Mouse (Mus musculus) CH12.LX (cell line): ENCODE results near the gene Drap1. TPM values are rescaled to one million over a fixed set of nuclear protein-coding genes. Genes with fewer than 3 reads are reported as not detected.

Source experiments
- DNase-seq: peaks from one replicate; pipeline ENCODE4 v3.0.0-alpha.2; 2013; ENCODE audit errors: extremely low read depth
- H3K27ac ChIP-seq: 2 replicates; pipeline ENCODE4 v1.5.1; 2012; ENCODE audit warnings: low read depth, mild to moderate bottlenecking, control low read depth, moderate library complexity; ENCODE audit not compliant: insufficient read depth
- H3K27me3 ChIP-seq: replicated peaks from 2 replicates; pipeline ENCODE3; 2012; ENCODE audit warnings: inconsistent platforms
- H3K36me3 ChIP-seq, 2 experiments: replicated peaks in 1 of 2; 2 replicates each; pipeline versions ENCODE3 to v1.6.1; 2012; ENCODE audit warnings: inconsistent platforms in 1 of 2, low read length in 1 of 2, mild to moderate bottlenecking in 1 of 2, mixed read lengths in 1 of 2, moderate library complexity in 1 of 2; ENCODE audit not compliant: control insufficient read depth in 1 of 2, insufficient read depth in 1 of 2
- H3K4me1 ChIP-seq, 2 experiments: 2 replicates each; pipeline ENCODE4 v1.6.1; 2012; ENCODE audit warnings: inconsistent platforms in 1 of 2, moderate library complexity in 1 of 2; ENCODE audit not compliant: insufficient read depth in 2 of 2, control insufficient read depth in 1 of 2
- H3K4me2 ChIP-seq: 2 replicates; pipeline ENCODE4 v1.6.1; 2012; ENCODE audit warnings: low read depth, mild to moderate bottlenecking, control low read depth; ENCODE audit not compliant: poor library complexity, insufficient read depth, severe bottlenecking
- H3K4me3 ChIP-seq, 3 experiments: fragments of 150-350 bp in 1 of 3; sonication (generic) in 1 of 3; replicated peaks in 1 of 3; 2 replicates each; pipeline versions ENCODE3 to v1.5.1; 2011 to 2012; ENCODE audit warnings: low read depth in 2 of 3, low read length in 2 of 3, mild to moderate bottlenecking in 2 of 3, moderate library complexity in 2 of 3, control low read depth in 1 of 3, improper control_type of control experiment in 1 of 3, inconsistent platforms in 1 of 3, mixed read lengths in 1 of 3; ENCODE audit not compliant: poor library complexity in 1 of 3
- H3K79me2 ChIP-seq: replicated peaks from 2 replicates; pipeline ENCODE4 v1.6.1; 2012; ENCODE audit warnings: mild to moderate bottlenecking, moderate library complexity; ENCODE audit not compliant: control insufficient read depth, poor library complexity, insufficient read depth, severe bottlenecking; ENCODE audit errors: extremely low read depth
- H3K9ac ChIP-seq: 2 replicates; pipeline ENCODE4 v1.6.1; 2012; ENCODE audit warnings: low read depth, mild to moderate bottlenecking, control low read depth, moderate library complexity; ENCODE audit not compliant: insufficient read depth
- H3K9me3 ChIP-seq: replicated peaks from 2 replicates; pipeline ENCODE3; 2012; ENCODE audit warnings: low read length, inconsistent platforms, mixed read lengths
- BHLHE40 ChIP-seq: IDR thresholded peaks from 2 replicates; pipeline ENCODE4 v1.6.1; 2011; ENCODE audit warnings: mild to moderate bottlenecking, low read depth, low read length, improper control_type of control experiment
- E2F4 ChIP-seq: IDR thresholded peaks from 2 replicates; pipeline ENCODE4 v1.6.1; 2011; ENCODE audit warnings: low read depth, low read length, improper control_type of control experiment; ENCODE audit not compliant: insufficient replicate concordance
- ETS1 ChIP-seq: conservative IDR thresholded peaks from 2 replicates; pipeline ENCODE4 v1.6.1; 2012; ENCODE audit warnings: low read depth, mild to moderate bottlenecking, inconsistent platforms, low read length, improper control_type of control experiment, moderate library complexity
- GABPA ChIP-seq: IDR thresholded peaks from 2 replicates; pipeline ENCODE4 v1.6.1; 2012; ENCODE audit warnings: low read depth, low read length, improper control_type of control experiment, inconsistent platforms; ENCODE audit not compliant: insufficient replicate concordance
- HCFC1 ChIP-seq: IDR thresholded peaks from 2 replicates; pipeline ENCODE4 v1.6.1; 2012; ENCODE audit warnings: low read depth, mild to moderate bottlenecking, inconsistent platforms, low read length, improper control_type of control experiment
- IRF4 ChIP-seq: IDR thresholded peaks from 2 replicates; pipeline ENCODE4 v1.6.1; 2014; ENCODE audit warnings: low read depth, mild to moderate bottlenecking, inconsistent platforms, low read length, improper control_type of control experiment
- JUN ChIP-seq: IDR thresholded peaks from 2 replicates; pipeline ENCODE4 v1.6.1; 2011; ENCODE audit warnings: low read depth, mild to moderate bottlenecking, low read length, improper control_type of control experiment, moderate library complexity; ENCODE audit not compliant: insufficient read depth
- JUND ChIP-seq: conservative IDR thresholded peaks from 2 replicates; pipeline ENCODE4 v1.6.1; 2011; ENCODE audit warnings: low read depth, low read length, improper control_type of control experiment
- KAT2A ChIP-seq: IDR thresholded peaks from 2 replicates; pipeline ENCODE4 v1.6.1; 2012; ENCODE audit warnings: low read length, improper control_type of control experiment, inconsistent platforms; ENCODE audit not compliant: insufficient replicate concordance
- MAZ ChIP-seq: IDR thresholded peaks from 2 replicates; pipeline ENCODE4 v1.6.1; 2012; ENCODE audit warnings: low read depth, mild to moderate bottlenecking, inconsistent platforms, low read length, improper control_type of control experiment, moderate library complexity
- MXI1 ChIP-seq: IDR thresholded peaks from 2 replicates; pipeline ENCODE4 v1.6.1; 2011; ENCODE audit warnings: mild to moderate bottlenecking, low read depth, low read length, improper control_type of control experiment
- MYC ChIP-seq: IDR thresholded peaks from 2 replicates; pipeline ENCODE4 v1.6.1; 2011; ENCODE audit warnings: low read depth, mild to moderate bottlenecking, improper control_type of control experiment, low read length
- NELFE ChIP-seq: IDR thresholded peaks from 2 replicates; pipeline ENCODE4 v1.6.1; 2011; ENCODE audit warnings: low read depth, low read length, improper control_type of control experiment
- PAX5 ChIP-seq: IDR thresholded peaks from 2 replicates; pipeline ENCODE4 v1.6.1; 2012; ENCODE audit warnings: low read length, inconsistent platforms, mixed read lengths
- POLR2AphosphoS2 ChIP-seq: IDR thresholded peaks from 2 replicates; pipeline ENCODE4 v1.6.1; 2011; ENCODE audit warnings: low read depth, low read length, improper control_type of control experiment
- SIN3A ChIP-seq: IDR thresholded peaks from 2 replicates; pipeline ENCODE4 v1.6.1; 2012; ENCODE audit warnings: low read length, improper control_type of control experiment, inconsistent platforms
- TCF12 ChIP-seq: IDR thresholded peaks from 2 replicates; pipeline ENCODE4 v1.6.1; 2014; ENCODE audit warnings: low read depth, mild to moderate bottlenecking, inconsistent platforms, low read length, improper control_type of control experiment
- UBTF ChIP-seq: IDR thresholded peaks from 2 replicates; pipeline ENCODE4 v1.6.1; 2012; ENCODE audit warnings: low read depth, mild to moderate bottlenecking, inconsistent platforms, low read length, improper control_type of control experiment, moderate library complexity
- USF1 ChIP-seq: IDR thresholded peaks from 2 replicates; pipeline ENCODE4 v1.6.1; 2014; ENCODE audit warnings: low read depth, mild to moderate bottlenecking, inconsistent platforms, low read length, improper control_type of control experiment
- USF2 ChIP-seq: conservative IDR thresholded peaks from 2 replicates; pipeline ENCODE4 v1.6.1; 2011; ENCODE audit warnings: low read depth, low read length, improper control_type of control experiment
- ZC3H11A ChIP-seq: IDR thresholded peaks from 2 replicates; pipeline ENCODE4 v1.6.1; 2012; ENCODE audit warnings: low read depth, mild to moderate bottlenecking, inconsistent platforms, low read length, improper control_type of control experiment
- ZKSCAN1 ChIP-seq: IDR thresholded peaks from 2 replicates; pipeline ENCODE4 v1.6.1; 2012; ENCODE audit warnings: low read depth, inconsistent platforms, low read length, improper control_type of control experiment, borderline replicate concordance
- ZMIZ1 ChIP-seq: IDR thresholded peaks from 2 replicates; pipeline ENCODE4 v1.6.1; 2012; ENCODE audit warnings: low read depth, mild to moderate bottlenecking, inconsistent platforms, low read length, improper control_type of control experiment
- ZNF384 ChIP-seq: IDR thresholded peaks from 2 replicates; pipeline ENCODE4 v1.6.1; 2012; ENCODE audit warnings: low read depth, low read length, improper control_type of control experiment, inconsistent platforms
- dilution Hi-C: fragments of 300-500 bp; cut with MboI; formaldehyde crosslinking; loops from 2 replicates; pipeline ENCODE4 v1.14.3; 2020; ENCODE audit warnings: low sequenced_read_pairs; ENCODE audit not compliant: extremely low pct_unique_long_range_greater_than_20kb, extremely low pct_ligation_motif_present
- in situ Hi-C: fragments of 300-500 bp; cut with MboI; formaldehyde crosslinking; loops from 3 replicates; pipeline ENCODE4 v1.14.3; 2019; ENCODE audit warnings: low sequenced_read_pairs, low pct_ligation_motif_present, low pct_unique_long_range_greater_than_20kb, mixed read lengths
- polyA plus RNA-seq: library from polyadenylated mRNA; unstranded; fragments of >175 nt; gene quantifications from 2 replicates; pipeline ENCODE4 v1.2.1, GENCODE M21; 2012; ENCODE audit warnings: low read depth; ENCODE audit not compliant: insufficient read length
- total RNA-seq, 2 experiments: library from RNA; depleted of rRNA; stranded (reverse); fragments of 300-350 nt in 1 of 2; fragments of >200 nt in 1 of 2; gene quantifications; 2 replicates each; pipeline ENCODE4 v1.2.3; 2012 to 2014

The Drap1 gene
- total and polyA plus RNA-seq, 3 experiments, result 73.3 to 180 (median 143) TPM

DNA sequence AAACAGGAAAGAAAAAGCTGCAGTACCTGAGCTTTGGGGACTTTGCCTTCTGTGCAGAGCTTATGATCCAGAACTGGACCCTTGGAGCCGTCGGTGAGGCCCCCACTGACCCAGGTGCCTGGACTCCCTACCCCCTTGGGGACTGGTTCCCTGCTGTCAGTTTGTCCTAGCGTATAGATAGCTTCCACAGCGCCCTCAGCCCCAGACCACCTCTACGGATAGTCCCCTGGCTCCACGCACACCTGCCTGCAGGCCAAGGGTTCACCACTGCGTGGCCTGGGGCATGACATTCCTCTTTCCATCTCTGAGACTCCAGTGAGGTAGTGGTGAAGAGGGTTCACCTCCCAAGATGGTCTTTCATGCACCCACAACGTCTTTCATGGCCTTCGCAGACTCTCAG is 38.4 kb upstream of the Drap1 start:
- H3K27me3 ChIP-seq, result peaks cover 7% of the 10 kb centered on the region
- TF ChIP-seq USF1 (no peak), ZMIZ1 (no peak), NELFE (no peak), ZC3H11A (no peak), PAX5 (no peak), UBTF (no peak), MYC (no peak), TCF12 (no peak)
- no peak overlapping the region for H3K27ac ChIP-seq
- no peaks in the 10 kb centered on the region for H3K9me3 ChIP-seq
- H3K4me2 ChIP-seq, result no peak overlapping the region
- H3K79me2 ChIP-seq, result peaks cover 6% of the 10 kb centered on the region
- H3K9ac ChIP-seq, result no peak overlapping the region
- H3K4me1 ChIP-seq, result peaks cover 3 to 18% of the 10 kb centered on the region in 2 experiments; a peak in 3 of 4 replicates
- peaks cover 57 to 68% of the 10 kb centered on the region in 2 experiments for H3K36me3 ChIP-seq
- in situ Hi-C loops (no loop called here), dilution Hi-C loops (no loop called here)
- no peak for DNase-seq
- no peak overlapping the region for H3K4me3 ChIP-seq

DNA sequence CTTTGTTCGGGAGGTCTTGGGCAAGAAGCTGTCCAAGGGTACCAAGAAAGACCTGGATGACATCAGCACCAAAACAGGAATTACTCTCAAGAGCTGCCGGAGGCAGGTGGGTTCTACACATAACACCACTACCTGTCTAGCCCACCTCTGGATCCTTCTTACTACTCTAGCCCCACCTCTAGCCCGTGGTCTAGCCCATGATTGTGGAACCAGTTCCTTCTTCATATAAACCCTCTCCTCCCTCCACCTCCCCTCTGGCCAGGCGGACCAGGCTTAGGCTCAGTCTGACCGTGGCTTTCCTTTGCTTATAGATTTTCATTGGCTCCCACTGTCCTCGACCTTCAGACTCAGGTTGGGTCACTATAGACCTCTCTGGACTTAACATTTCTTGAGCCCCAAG is 36.6 kb upstream of the Drap1 start:
- H3K9ac ChIP-seq, result peak overlapping the region; percentile 85
- TF ChIP-seq SIN3A (no peak), E2F4 (no peak)
- H3K4me2 ChIP-seq, result peak overlapping the region; percentile 93
- in situ Hi-C loops, result no loop called here
- peak overlapping the region; percentile 86 to 97 (median 88) for H3K4me3 ChIP-seq
- peaks cover 5 to 25% of the 10 kb centered on the region in 2 experiments; a peak in 3 of 4 replicates for H3K4me1 ChIP-seq
- peaks cover 42 to 50% of the 10 kb centered on the region in 2 experiments for H3K36me3 ChIP-seq
- no peak overlapping the region for H3K27ac ChIP-seq
- peaks cover 7% of the 10 kb centered on the region for H3K27me3 ChIP-seq
- H3K79me2 ChIP-seq, result peaks cover 8% of the 10 kb centered on the region
- no peak for DNase-seq
- H3K9me3 ChIP-seq, result no peaks in the 10 kb centered on the region
- dilution Hi-C loops, result no loop called here

- peaks cover 12% of the 10 kb centered on the region for H3K79me2 ChIP-seq
- H3K4me3 ChIP-seq, result peak within 1 kb of the TSS; percentile 86 to 97 (median 88)
- no peaks in the 10 kb centered on the region for H3K9me3 ChIP-seq
- peak; percentile 90 for DNase-seq
- H3K4me2 ChIP-seq, result peak within 1 kb of the TSS; percentile 93
- peaks cover 9 to 34% of the 10 kb centered on the region in 2 experiments; a peak in 3 of 4 replicates for H3K4me1 ChIP-seq
- no peak within 1 kb of the TSS; the same call in 1 of the 2 replicates for H3K27ac ChIP-seq
- peaks cover 7% of the 10 kb centered on the region for H3K27me3 ChIP-seq
- in situ Hi-C loops (no loop called here), dilution Hi-C loops (no loop called here)
- H3K9ac ChIP-seq, result peak within 1 kb of the TSS; percentile 85
- peaks cover 32 to 43% of the 10 kb centered on the region in 2 experiments for H3K36me3 ChIP-seq
- peak; percentile 73; the same call in 1 of the 2 replicates for TF ChIP-seq IRF4
- TF ChIP-seq JUN, result no peak
- TF ChIP-seq TCF12, result peak; percentile 95
- peak; percentile 29; the same call in 1 of the 2 replicates for TF ChIP-seq ETS1
- no peak for TF ChIP-seq MAZ
- peak; percentile 64; the same call in 1 of the 2 replicates for TF ChIP-seq ZMIZ1
- no peak for TF ChIP-seq USF2
- TF ChIP-seq HCFC1, result peak; percentile 92
- peak; percentile 79; the same call in 1 of the 2 replicates for TF ChIP-seq KAT2A
- no peak; the same call in 1 of the 2 replicates for TF ChIP-seq GABPA
- no peak for TF ChIP-seq MYC
- TF ChIP-seq BHLHE40, result no peak
- TF ChIP-seq ZKSCAN1, result no peak
- TF ChIP-seq POLR2AphosphoS2, result peak; percentile 81; the same call in 1 of the 2 replicates
- no peak for TF ChIP-seq ZNF384
- peak; percentile 95 for TF ChIP-seq UBTF
- TF ChIP-seq MXI1, result peak; percentile 75
- TF ChIP-seq E2F4, result no peak
- no peak; the same call in none of the 2 replicates for TF ChIP-seq NELFE
- peak; percentile 48; the same call in 1 of the 2 replicates for TF ChIP-seq JUND
These were observed 35.7 kb upstream of the Drap1 start, which contains the start of gene Fibp for GRCm38 (mm10) chr19:5460465-5460911. TSS of gene Fibp (plus strand) at chr19:5460615.
